In the genomic region with DNA sequence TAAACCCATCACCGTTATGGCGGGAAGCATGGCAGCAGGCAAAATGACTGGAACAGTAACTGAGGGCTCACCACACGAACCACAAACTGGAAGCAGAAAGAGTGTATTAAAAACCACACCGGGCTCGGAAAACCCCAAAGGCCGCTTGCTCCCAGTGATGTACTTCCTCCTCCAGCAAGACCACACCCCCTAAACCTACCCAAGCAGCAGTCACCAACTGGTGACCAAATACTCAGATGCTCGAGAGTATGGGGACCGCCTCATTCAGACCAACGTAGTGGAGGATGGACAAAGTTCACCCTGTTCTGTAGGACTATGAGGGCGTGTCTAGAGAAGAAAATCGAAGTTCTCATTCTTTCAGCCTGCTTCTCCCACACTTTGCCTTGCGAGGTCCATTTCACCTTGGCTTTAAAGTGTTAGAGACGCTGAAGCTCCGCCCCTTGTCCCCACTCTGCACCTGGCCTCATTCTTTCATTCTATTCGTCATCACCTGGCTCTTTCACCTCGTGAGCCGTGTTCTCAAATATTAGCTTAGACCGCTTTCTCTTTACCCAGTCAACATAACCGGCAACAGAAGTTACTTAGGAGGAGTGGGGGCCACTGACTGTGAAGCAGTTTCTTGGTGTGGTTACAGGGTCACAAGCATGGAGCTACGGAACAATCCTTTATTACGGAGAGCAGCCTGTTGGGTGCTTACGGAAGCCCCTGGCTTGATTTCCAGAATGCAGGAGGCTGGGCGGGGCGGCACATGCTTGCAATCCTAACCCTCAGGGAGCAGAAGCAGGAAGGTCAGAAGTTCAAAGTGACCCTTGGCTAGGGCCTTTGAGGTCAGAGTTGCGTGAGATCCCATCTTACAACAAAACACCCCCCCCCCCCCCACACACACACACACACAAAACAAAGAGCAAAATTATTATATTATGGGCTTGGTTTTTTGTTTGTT, we compare ENCODE assay signal across 13 mouse cellular contexts. TPM values are rescaled to one million over a fixed set of nuclear protein-coding genes. Genes with fewer than 3 reads are reported as not detected.
DNase-seq lines count a peak whose midpoint lies in the region; ATAC-seq and TF ChIP-seq lines count a peak whose summit lies in the region.
"Had no signal": no experiment of that assay in that cellular context is flagged by ENCODE, and none has a peak within 500 bp of the region (broad histone marks: within the 10 kb centered on the region; RNA-seq: fewer than 3 reads in every experiment).

No protein-coding gene starts in this region.

- WGBS in lung, embryonic 16.5 days, result 55% methylated on average over 25 of the region's 25 CpGs
- WGBS in heart, adult 2 months, result 76% methylated on average over 25 of the region's 25 CpGs

- no peaks in the 10 kb centered on the region for H3K9me3 ChIP-seq in lung, embryonic 16.5 days (ENCODE audit: control insufficient read depth, low read length)
- H3K9me3 ChIP-seq: midbrain, embryonic 15.5 days had no signal

- peak overlapping the region; percentile 37 for H3K4me2 ChIP-seq in lung, embryonic 16.5 days (ENCODE audit: low read depth, low read length)
- H3K4me2 ChIP-seq: heart, embryonic 11.5 days; midbrain, embryonic 15.5 days had no signal

- H3K27me3 ChIP-seq in testis, adult 2 months (ENCODE audit: control insufficient read depth, insufficient read depth, low read length), result no peaks in the 10 kb centered on the region
- no peaks in the 10 kb centered on the region; the same call in 1 of the 2 replicates for H3K27me3 ChIP-seq in lung, embryonic 16.5 days (ENCODE audit: control insufficient read depth, insufficient read depth, low read depth, low read length)
- no peaks in the 10 kb centered on the region for H3K27me3 ChIP-seq in heart, adult 2 months (ENCODE audit: control insufficient read depth, insufficient read depth, low read length)
- H3K27me3 ChIP-seq: midbrain, embryonic 15.5 days; Patski had no signal

- no peak for TF ChIP-seq CTCF in testis, adult 2 months (IDR thresholded peaks at IDR 0.05; ENCODE audit: control insufficient read depth, insufficient read depth, insufficient replicate concordance, low read depth, low read length)
- TF ChIP-seq CTCF in heart, adult 2 months (IDR thresholded peaks at IDR 0.05), result no peak

- H3K4me3 ChIP-seq in testis, adult 2 months (ENCODE audit: control insufficient read depth, low read depth, low read length), result peak overlapping the region; percentile 64
- peak overlapping the region; percentile 20 for H3K4me3 ChIP-seq in lung, embryonic 16.5 days (ENCODE audit: low read length)
- H3K4me3 ChIP-seq in heart, adult 2 months, result no peak overlapping the region
- H3K4me3 ChIP-seq: midbrain, embryonic 15.5 days had no signal

- ATAC-seq in hematopoietic stem cell, adult 5-6 weeks (replicated peaks in 1 of 2; ENCODE audit: insufficient read depth in 1 of 2, low FRiP score in 2 of 2, low TSS enrichment in 1 of 2, low read depth in 1 of 2, poor library complexity in 2 of 2, severe bottlenecking in 2 of 2), result peak; percentile 92 to 97
- peak; percentile 88 for ATAC-seq in lung, embryonic 16.5 days (ENCODE audit: low read depth)
- ATAC-seq: Patski had no signal

- no peak overlapping the region for H3K9ac ChIP-seq in lung, embryonic 16.5 days (ENCODE audit: low read length)
- no peak overlapping the region for H3K9ac ChIP-seq in heart, adult 2 months (ENCODE audit: low read depth, low read length)
- H3K9ac ChIP-seq: midbrain, embryonic 15.5 days had no signal

- H3K27ac ChIP-seq in testis, adult 2 months (ENCODE audit: control insufficient read depth, insufficient read depth, low read depth, low read length), result no peak overlapping the region
- H3K27ac ChIP-seq in lung, embryonic 16.5 days (ENCODE audit: low read length), result peak overlapping the region; percentile 78
- H3K27ac ChIP-seq in heart, adult 2 months, result no peak overlapping the region
- H3K27ac ChIP-seq: midbrain, embryonic 15.5 days had no signal

- no peak for DNase-seq in testis, postnatal 14 days (ENCODE audit: low spot score)
- no peak for DNase-seq in gastrocnemius, postnatal 14 days
- DNase-seq in left cerebral cortex, adult 11 months (ENCODE audit: low spot score), result no peak
- DNase-seq in heart, adult 2 months, result no peak
- DNase-seq: right cerebral cortex, adult 18-20 months; thymus, postnatal 36 days had no signal

- peak; percentile 46; the same call in 1 of the 2 replicates for TF ChIP-seq POLR2A in testis, adult 2 months (IDR thresholded peaks at IDR 0.05; ENCODE audit: control insufficient read depth, low read depth, low read length)
- TF ChIP-seq POLR2A in heart, adult 2 months (IDR thresholded peaks at IDR 0.05; ENCODE audit: insufficient read depth, low read depth, low read length), result no peak

- no peak for TF ChIP-seq EP300 in heart, adult 2 months (IDR thresholded peaks at IDR 0.05; ENCODE audit: insufficient read depth, low read depth, low read length)

- intact Hi-C loops in gastrocnemius, postnatal 14 days (cut with DNase I; ENCODE audit: low total_unique reads), result no loop called here
- intact Hi-C loops in heart, adult 2 months (cut with DNase I), result no loop called here

- no peaks in the 10 kb centered on the region for H3K79me2 ChIP-seq in heart, adult 2 months (replicated peaks; ENCODE audit: control insufficient read depth, insufficient read depth, low read length)

- no peaks in the 10 kb centered on the region for H3K36me3 ChIP-seq in testis, adult 2 months (ENCODE audit: control insufficient read depth, insufficient read depth, low read length)
- no peaks in the 10 kb centered on the region for H3K36me3 ChIP-seq in lung, embryonic 16.5 days (ENCODE audit: control insufficient read depth, insufficient read depth, low read length)
- H3K36me3 ChIP-seq in heart, adult 2 months (ENCODE audit: control insufficient read depth, insufficient read depth, low read length), result no peaks in the 10 kb centered on the region
- H3K36me3 ChIP-seq: midbrain, embryonic 15.5 days had no signal

- H3K4me1 ChIP-seq in testis, adult 2 months (ENCODE audit: control insufficient read depth, insufficient read depth, low read length), result peaks cover 3% of the 10 kb centered on the region
- no peaks in the 10 kb centered on the region for H3K4me1 ChIP-seq in lung, embryonic 16.5 days (replicated peaks; ENCODE audit: control insufficient read depth, insufficient read depth, low read length)
- no peaks in the 10 kb centered on the region for H3K4me1 ChIP-seq in heart, adult 2 months (ENCODE audit: control insufficient read depth, insufficient read depth, low read length)
- H3K4me1 ChIP-seq: midbrain, embryonic 15.5 days had no signal

RNA-seq across cellular contexts. Expression of a gene that starts 5.7 kb away (rescaled TPM):
- 4.5 and 4.8 TPM in 2 replicates for polyA plus RNA-seq in testis, adult 2 months (2012; rRNA removed)
- total RNA-seq in hematopoietic stem cell, adult 5-6 weeks (2017), result not detected in 2 replicates
- not detected in 2 replicates for polyA plus RNA-seq in lung, embryonic 16.5 days (2015; fragmentation: Nextera tagmentation; extraction: Ambion mirVana)
- total RNA-seq in gastrocnemius, postnatal 14 days (2021), result not detected
- total RNA-seq in heart, adult 2 months (2021), result not detected
- not detected in 2 replicates for polyA plus RNA-seq in heart, adult 2 months (2012; rRNA removed)
- total RNA-seq: left cerebral cortex, adult 8-10 months had no signal
- polyA plus RNA-seq: heart, embryonic 11.5 days; Patski had no signal
